Mouse (Mus musculus) layer of hippocampus, postnatal 14 days (tissue): Measurements from ENCODE around the gene Nrxn3. TPM values are rescaled to one million over a fixed set of nuclear protein-coding genes. Genes with fewer than 3 reads are reported as not detected.

Source experiments
- DNase-seq, 2 experiments: peaks; one replicate each; pipeline ENCODE4 v3.0.0; 2021 to 2022; ENCODE audit warnings: low spot score in 2 of 2, mixed read lengths in 1 of 2
- total RNA-seq, 2 experiments: library from RNA; stranded (reverse); gene quantifications; 2 replicates each; pipeline ENCODE4 v1.2.3; 2021

Gene Nrxn3
- total RNA-seq, 2 experiments from 2014 or later: 178 to 192 TPM

DNA sequence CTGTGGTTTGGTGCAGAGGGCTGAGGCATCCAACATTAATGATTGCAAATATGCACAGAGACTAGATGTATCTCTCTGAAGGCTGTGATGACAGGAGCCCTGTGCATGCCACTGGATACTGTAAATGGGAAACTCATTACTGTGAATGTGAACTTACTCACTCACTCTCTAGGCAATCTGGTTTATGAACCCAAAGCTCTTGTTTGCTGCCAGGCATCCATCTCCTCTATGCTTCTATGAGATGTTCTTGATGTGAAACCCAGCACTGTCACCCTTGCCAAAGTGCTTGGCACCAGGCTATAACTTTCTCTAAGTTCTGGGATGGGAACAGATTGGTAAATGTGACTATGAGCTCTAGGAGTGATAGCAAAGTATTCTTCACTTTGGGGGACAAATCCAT is 317.5 kb downstream of the Nrxn3 start:
- DNase-seq: no peak

DNA sequence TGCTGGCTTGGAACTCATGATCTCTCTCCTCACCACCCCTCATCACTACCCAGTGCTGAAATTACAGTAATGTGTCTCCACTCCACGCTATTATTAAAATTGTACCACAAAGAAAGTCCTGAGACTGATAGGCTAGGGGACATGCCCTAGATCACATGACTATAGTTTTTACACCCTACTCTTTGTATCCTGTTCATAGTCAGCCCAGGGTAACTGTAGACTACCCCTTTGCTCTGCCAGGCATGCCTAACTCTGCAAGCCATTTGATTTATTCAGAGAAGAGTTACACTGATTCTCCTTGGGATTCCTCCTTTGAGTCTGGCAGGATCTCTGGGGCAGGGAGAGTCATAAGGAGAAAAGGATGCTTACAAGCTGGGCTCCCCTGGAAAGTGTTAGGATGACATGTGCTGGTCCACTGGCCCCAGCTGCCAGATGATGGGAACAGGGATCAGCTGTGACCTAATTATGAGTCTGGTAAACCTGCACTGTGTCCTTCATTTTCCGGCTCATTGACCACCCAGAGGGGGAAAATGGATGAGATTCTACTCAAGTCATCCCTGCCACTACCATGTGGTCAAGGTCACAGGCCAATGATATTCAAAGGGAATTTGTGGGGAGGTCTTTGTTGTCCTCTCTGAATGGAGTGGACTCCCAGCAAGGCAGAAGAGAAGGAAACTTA is 318.9 kb downstream of the Nrxn3 start:
- no peak for DNase-seq

DNA sequence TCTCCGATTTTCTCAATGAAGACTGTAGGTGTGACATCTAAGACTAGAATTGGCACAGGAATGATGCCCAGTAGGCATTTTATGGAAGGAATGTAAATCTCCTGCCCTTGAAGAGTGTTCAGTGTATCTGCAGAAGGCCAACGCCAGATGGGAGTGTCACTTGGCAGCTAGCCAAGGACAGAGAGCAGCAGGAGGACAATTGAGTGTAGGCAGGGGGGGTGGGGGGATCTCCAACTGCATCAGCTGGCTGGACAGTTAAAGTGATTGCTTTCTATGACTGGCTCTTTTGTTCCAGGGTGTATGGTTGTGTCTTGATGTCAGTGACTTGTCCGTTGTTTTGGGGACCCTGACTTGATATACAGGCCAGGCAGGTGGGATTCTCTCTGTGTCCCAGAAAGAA is 326.6 kb downstream of the Nrxn3 start:
- peak in 1 of 2 experiments; percentile 10 for DNase-seq

DNA sequence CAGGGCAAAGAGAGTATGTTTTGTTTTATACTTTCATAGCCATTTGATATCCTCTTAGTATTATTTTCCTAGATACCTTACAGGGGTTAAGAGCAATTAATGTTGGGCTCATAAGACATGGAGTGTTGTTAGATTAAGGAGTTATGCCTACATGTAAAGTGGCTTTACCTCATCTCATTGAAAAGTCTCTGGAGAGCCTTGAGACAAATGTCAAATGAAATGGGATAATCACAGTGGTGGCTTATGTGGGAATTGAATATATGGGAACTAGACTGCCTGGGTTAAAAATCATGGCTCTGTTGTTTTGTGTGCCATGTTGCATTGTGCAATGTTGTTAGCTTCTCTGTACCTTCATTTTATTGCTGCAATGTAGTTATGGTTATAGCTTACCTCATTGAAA is 327.0 kb downstream of the Nrxn3 start:
- no peak for DNase-seq

DNA sequence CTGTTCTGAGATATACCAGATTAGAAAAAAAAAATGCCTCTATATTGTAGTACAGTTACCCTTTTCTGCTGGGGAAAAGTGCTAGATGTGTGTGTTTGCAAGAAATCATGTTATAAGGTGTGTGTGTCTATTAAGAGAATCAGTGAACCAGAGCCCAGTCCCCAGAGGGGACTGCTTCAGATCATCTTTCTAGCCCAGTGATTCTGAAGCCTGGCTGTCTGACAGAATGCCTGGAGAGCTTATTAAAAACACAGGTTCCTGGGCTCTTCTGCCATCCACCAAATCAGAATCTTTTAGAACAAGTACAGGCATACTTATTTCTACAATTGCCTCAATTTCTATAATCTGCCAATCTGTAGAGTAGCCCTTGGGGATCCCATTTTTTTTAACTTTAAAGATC is 349.8 kb downstream of the Nrxn3 start:
- no peak for DNase-seq

DNA sequence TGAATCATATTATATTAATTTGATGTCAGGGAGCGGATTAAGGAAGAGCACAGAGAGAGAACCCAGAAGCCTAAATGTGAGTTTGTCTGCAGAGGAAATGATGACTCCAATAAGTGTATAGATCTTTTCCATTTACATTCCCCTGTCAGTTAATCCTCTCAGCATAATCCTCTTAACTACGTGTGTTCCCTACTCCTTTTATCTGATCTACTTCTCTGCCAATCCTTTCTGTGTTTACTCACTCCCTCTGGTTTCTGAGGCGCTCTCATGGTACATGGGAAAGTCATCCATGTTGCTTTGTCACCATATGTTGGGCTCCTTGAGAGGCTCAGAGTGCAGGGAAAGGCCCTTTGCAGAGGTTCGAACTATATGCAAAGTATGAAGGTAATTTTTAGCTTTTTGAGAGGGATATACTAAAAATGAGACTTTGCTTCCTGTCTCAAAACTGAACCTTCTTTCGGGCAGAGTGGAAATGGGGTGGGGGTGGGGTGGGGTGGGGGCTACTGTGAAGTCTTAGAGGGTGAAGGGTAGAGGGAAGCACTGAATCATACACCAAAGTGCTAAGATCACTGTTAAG is 350.6 kb downstream of the Nrxn3 start:
- no peak for DNase-seq

DNA sequence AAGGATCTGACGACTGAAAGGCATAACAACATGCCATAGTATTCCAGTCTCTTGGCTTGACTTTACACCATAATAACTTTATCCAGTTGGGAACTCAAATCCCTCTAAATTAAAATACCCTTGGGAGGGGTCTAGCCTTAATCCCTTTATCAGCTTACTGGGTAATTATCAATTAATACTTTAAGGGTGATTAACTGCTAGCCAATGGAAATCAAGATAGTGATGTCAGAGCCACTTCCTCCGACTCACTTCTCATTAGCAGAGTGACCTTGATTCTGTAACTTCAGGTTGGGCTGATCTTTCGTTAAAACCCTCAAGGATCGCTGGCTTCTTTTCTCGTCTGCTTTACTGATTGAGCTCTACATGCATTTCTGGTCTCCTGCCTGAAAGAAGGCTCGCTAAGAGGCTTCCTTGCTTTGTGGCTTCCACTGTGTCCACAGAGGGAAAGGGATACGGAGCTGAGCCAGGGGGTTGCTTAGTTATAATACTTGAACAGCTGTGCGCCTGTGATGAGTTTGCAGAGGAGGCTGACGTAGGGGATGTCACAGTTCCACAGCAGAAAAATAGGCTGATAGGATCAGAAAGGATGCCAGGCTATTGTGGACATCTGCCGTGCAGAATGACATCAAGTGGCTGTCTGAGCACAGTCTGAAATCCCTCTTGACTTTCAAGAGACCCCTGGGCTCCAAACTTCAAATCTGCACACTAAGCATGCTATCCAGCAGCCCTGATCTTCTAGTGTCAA is 352.0 kb downstream of the Nrxn3 start:
- peak; percentile 13 to 19 for DNase-seq

DNA sequence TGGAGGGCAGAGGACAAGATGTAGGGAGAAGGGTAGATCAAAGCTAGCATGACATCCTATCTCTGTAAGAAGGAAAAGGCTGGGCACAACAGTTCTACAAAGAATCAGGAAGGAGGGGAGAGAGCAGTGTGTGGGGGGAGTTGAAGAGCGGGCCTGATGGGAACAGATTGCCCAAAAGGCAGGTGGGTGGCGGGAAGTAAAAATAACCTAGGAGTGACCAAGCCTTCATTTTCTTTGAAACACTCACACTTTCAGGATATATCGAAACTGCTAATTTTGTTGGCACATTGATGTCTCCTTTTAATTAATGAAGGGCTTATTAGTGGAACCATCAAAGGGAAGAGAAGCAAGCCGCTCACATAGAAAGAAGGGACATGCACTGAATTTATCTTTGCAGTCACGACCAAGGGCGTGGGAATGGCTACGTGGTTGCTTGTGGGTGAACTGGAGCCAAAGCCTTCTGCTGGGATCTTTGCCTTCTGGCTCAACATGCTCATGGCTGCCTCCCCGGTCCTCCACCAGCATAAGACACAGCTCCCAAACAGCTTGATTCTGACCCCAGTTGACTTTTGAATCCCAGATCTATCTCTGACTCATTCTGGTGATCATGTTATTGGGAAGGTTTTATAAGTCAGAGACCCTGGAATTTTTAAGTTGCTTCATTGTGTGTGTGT is 371.3 kb downstream of the Nrxn3 start:
- peak; percentile 16 to 26 for DNase-seq

DNA sequence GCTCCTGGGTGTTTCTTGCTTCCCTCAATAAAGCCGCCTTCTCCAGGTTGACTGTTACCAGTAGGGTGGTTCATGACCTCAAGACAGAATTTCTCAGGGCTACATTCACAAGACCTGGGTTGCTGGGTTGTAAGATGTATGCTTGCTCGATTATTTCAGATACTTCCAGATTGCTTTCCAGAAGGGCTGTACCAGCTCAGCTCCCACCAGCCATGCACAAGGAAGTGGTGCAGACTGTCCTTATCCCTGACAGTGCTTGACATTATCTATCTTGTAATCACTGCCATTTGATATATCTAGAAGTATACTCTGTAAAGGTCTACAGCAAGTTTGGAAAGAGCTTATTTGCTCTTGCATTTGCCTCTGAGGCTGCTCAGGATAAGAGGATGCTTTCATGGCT is 374.9 kb downstream of the Nrxn3 start:
- peak in 1 of 2 experiments; percentile 43 for DNase-seq

DNA sequence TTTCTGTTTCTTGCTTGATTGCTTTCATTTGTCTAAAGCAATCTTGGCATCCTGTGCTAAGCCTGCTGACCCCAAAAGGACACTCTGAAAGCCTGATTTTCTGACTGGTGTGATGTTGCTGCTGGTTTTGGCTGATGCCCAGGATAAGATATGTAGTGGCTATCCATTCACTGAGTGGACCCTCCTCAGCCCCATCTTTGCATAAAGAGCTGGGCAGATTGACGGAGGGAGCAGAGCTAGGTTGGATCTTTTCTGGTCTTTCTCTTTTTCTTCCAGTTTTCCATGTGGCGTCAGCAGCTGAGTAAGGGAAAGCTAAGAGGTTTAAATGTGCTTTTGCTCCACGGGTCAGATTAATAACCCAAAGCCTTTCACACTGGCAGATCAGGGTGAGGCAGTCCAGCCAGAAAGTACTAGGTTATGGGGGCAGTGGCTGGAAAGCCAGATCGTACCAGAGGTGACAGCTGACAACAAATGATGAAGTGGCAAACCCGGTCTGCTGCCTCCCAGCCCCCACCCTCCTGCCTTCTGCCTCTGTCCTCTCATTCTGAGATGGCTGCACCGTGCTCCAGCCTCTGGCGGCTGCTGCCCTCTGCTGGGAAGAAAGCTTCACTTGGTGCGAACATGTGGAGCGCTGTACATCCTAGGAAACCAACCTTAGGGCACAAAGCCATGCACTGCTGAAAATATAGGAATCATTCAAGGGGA is 383.5 kb downstream of the Nrxn3 start:
- DNase-seq: peak; percentile 81 to 87

DNA sequence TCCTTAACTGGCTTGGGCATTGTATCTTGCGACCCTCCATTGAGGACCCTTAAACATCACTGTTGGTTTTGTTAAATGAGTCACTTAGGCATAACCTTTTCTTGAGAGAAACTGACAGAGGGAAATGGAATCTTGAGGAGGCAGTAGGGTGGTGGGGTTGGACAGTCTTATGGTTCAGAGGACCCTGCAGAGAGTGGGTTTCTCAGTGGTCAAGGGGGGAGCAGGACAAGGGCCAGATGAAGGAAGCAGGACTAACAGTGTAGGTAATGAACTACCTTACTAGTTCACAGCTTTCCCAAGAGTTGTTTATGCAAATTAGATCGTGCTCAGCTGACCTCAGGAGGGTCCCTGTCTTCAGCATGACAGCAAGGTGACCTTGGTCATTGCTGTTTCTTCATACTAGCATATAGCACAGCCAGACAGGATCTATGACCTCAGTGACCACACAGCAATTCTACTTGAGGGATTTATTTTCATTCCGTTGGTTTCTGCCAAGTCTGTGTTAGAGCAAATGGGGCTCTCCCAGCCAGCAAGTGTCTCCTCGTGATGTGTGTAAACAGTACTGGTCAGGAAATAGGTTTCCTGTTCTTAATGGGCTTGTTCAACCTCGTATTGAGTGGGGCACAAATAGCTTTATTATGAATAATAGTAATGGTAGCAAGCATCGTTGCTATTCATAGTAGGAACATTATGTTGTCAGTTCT is 384.4 kb downstream of the Nrxn3 start:
- no peak for DNase-seq

DNA sequence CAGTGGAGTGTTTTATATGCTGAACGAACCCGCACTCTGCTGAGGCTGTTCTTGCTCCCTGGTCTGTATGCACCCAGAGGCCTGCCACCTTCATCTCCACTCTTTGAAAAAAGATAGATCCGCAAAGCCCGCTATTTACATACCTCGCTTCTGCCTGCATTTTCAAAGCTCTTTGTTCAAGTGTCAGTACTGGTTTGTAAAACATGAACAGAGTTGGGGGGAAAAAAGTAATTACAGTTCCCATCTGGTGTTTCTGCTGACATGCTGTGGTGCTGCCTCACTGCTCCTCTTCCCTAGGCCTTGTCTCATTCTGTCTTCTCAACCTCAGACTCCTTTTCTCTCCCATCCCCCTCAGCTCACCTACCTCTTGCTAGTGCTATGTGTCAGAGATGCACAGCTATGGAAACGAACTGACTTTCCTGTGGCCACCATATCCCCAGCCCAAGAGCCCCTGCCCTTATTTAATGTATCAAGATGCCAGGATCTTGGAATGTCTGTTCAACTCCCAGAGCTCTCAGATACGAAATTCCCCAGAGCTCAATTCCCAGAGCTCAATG is 387.2 kb downstream of the Nrxn3 start:
- DNase-seq: no peak

DNA sequence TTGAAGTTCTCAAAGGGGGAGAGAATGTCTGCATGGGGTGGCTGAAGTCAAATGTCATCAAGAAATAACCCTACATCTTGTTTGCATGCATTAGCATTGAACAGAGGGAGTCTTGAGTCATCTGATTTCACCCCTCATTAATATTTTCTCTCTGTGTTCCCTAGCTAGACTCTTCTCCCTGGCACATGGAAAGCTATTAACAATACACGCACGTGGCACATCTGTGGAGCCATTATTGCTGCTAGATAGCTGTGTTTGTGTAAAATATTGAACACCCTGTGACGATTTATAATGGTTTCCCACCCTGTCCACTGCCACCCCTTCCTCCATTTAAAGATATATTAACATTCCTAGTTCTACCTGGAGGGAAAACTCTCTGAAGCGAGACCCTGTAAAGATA is 405.9 kb downstream of the Nrxn3 start:
- no peak for DNase-seq

DNA sequence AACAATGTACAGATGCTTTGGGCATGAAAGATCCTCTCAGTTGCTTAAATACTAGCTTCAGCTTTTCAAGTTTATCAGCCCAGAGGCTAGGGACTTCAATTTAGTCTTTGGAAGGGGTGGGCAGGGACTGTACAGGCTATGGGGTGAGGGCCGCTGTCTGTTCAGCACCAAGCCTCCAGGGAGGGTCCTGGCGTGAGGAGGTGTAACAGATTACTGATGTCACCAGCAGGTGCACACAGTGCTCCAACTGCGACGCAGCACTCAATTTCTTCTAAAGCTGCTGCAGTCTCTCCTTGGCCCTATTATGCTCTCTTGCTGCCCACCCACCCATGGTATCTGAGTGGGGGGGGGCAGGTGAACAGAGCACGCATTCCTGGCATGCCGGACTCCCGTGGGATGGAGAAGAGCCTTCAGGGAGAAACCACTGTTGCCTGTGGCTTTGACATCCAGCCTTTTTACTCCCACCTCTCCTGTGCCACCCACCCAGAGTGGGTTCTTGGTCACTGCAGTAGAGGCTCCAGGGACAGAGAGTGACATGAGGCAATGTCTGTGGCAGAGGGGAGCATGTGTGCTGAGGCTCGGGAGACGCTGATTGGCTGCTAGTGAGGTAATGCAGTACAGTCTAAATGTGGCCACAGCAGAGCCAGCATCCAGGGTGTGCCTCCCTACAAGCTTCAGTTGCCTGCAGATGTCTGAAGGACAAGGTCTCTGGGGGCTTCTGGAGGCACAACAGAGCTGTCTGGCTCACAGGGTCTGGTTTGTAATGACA is 406.6 kb downstream of the Nrxn3 start:
- peak; percentile 21 to 26 for DNase-seq

DNA sequence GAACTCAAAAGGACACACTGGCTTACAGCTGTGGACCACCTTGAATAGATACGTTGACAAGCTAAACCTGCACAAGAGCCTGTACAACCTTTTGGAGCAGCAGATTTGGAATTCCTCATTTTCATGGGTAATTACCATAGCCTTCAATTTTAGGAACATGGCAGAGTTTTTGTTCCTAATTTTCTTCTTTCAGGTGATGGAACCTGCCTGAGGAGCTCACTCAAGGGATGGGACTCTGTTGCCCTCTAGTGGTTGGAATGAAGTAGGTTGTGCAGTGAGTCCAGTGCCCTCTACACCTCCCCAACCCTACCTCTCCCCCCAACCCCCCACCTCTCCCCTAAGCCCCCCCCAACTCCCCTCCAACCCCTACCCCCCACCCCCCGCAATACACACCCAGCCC is 411.7 kb downstream of the Nrxn3 start:
- DNase-seq: no peak

DNA sequence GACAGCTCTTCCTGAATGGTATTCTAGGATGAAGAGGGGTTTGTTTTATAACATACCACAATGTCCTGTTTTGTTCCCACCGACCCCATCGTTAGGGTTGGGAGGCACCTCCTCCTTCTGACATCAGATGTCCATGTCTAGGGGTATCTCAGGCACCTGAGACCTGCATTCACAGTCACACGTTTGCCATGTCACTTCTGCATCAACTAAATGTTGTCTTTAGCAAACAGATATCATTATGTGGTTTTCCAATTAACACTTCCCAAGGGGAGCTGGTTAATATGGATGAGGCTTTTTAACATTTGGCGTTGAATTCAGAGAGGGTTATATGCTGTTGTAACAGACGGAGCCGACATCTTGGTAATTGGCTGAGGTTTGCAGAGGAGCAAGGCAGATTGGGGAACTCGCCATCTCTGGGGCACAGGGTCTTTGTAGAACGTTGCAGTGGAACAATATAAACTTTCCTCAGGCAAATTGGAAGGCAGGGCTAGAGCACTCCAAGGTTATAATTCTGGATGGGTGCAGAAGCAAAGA is 412.2 kb downstream of the Nrxn3 start:
- peak in 1 of 2 experiments; percentile 30 for DNase-seq

DNA sequence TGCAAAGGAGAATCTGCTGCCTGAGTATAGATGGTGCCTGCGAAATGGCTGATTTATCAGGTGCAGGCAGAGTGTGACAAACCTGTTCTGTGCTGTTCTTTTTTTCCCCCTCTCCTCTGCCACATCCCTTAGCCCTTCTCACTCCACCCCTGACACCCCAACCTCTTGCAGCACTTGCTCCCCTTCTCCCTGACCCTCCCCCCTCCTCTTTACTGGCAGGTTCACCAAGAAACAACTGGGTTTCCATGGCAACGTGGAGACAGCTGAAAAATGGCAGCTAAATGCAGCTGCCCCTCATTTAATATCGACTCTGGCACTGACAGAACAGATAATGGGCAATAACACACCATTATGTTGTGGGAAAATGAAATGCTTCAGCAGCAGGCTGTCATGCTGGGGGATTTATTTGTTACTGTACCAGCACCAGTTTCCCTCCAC is 426.3 kb downstream of the Nrxn3 start:
- peak; percentile 36 to 41 for DNase-seq

DNA sequence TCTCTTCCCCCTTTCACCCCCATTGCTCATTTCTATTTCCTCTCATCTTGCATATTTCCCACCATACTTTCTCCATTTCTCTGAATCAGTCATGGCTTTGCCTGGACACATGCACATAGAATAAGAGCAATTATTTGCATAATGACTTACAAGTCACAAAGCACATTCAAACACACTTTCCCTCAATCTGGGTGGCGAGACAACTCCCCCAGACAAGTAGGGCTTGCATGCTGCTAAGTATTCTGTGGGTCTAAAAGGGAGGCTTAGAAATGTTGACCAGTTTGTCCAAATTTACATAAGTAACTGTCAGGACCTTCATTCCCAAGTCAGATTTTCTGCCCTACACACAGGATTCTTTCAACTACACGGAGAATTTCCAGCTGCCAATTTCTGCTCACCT is 426.8 kb downstream of the Nrxn3 start:
- no peak for DNase-seq

DNA sequence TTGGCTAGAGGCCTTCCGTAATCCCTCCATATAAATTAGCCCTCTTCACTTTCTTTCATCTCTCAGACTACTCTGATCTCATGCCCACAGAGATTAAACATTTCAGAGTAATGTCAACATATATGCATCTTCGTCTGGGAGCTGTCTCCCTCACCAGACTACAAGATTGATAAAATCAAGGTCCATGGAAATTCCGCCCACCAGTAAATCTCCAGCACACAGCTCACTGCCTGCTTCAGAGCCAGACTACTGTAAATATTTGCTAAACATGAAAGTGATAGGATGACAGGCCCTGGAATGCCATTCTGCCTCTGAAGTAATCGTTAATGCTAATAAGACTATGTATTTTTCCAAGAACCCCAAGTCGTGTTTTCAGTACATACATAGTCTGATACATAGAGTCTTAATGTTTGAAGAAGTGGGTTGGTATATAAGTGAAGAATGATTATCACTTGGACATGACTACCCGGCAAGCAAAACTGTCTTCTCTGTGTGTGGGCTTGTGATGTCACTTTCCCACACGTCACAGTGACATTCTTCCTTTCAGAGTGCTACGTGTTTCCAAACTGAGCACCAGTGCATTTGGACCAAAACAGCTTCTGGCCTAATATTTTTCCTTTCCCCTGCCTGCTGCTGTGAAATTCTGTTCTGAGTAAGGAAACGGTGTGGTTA is 433.5 kb downstream of the Nrxn3 start:
- DNase-seq: no peak
